Mouse (Mus musculus) kidney, embryonic 15.5 days (tissue): ENCODE measurements around the gene Gal3st2. TPM values are rescaled to one million over a fixed set of nuclear protein-coding genes. Genes with fewer than 3 reads are reported as not detected.
"Not testable (repeated sequence)": the region's sequence is repeated elsewhere in the genome, so short reads cannot be mapped to it uniquely, and the experiment has no call there.

ENCODE experiments used
- ATAC-seq: fragments of 200-750 bp; cut with Nextera tagmentation; replicated peaks from 2 replicates; pipeline ENCODE4 v1.8.0; 2017; ENCODE audit warnings: moderate TSS enrichment; ENCODE audit not compliant: low FRiP score
- H3K27ac ChIP-seq: fragments of 300-500 bp; sonication (generic); 2 replicates; pipeline ENCODE4 v1.5.1; 2015; ENCODE audit warnings: mild to moderate bottlenecking, inconsistent platforms
- H3K27me3 ChIP-seq: fragments of 300-500 bp; sonication (generic); 2 replicates; pipeline ENCODE4 v1.6.1; 2015; ENCODE audit warnings: inconsistent platforms
- H3K36me3 ChIP-seq: fragments of 300-500 bp; sonication (generic); 2 replicates; pipeline ENCODE4 v1.6.1; 2015; ENCODE audit warnings: inconsistent platforms
- H3K4me1 ChIP-seq: fragments of 300-500 bp; sonication (generic); 2 replicates; pipeline ENCODE4 v1.6.1; 2015; ENCODE audit warnings: inconsistent platforms
- H3K4me2 ChIP-seq: fragments of 300-500 bp; sonication (generic); 2 replicates; pipeline ENCODE4 v1.6.1; 2015; ENCODE audit warnings: moderate library complexity, mild to moderate bottlenecking, inconsistent platforms
- H3K4me3 ChIP-seq: fragments of 300-500 bp; sonication (generic); replicated peaks from 2 replicates; pipeline ENCODE4 v1.5.1; 2015; ENCODE audit warnings: mild to moderate bottlenecking, inconsistent platforms
- H3K9ac ChIP-seq: fragments of 300-500 bp; sonication (generic); 2 replicates; pipeline ENCODE4 v1.6.1; 2015; ENCODE audit warnings: mild to moderate bottlenecking, inconsistent platforms
- H3K9me3 ChIP-seq: fragments of 300-500 bp; sonication (generic); replicated peaks from 2 replicates; pipeline ENCODE4 v1.6.1; 2016; ENCODE audit warnings: inconsistent platforms
- WGBS: fragments of 180-500 bp; shearing (Covaris S2); methylation state at CpG from one replicate; pipeline ENCODE4 v1.1.7; 2015; ENCODE audit warnings: mixed read lengths; 5-methylcytosine and 5-hydroxymethylcytosine counted together
- polyA plus RNA-seq: library from polyadenylated mRNA; unstranded; fragments of >200 nt; fragmentation: Nextera tagmentation; extraction: Ambion mirVana; gene quantifications from 2 replicates; pipeline ENCODE4 v1.2.1, GENCODE M21; 2015

Gene Gal3st2
- polyA plus RNA-seq, 1 experiment from 2014 or later, result 0.34 TPM

- H3K9ac ChIP-seq, H3K4me1 ChIP-seq, H3K27me3 ChIP-seq, H3K4me3 ChIP-seq, H3K4me2 ChIP-seq, H3K27ac ChIP-seq, H3K9me3 ChIP-seq, H3K36me3 ChIP-seq, ATAC-seq: not testable (repeated sequence)
- 92% methylated on average over 1 of the region's 1 CpGs for WGBS
Measured at GRCm38 (mm10) chr1:93890936-93891335, 29.8 kb downstream of the Gal3st2 start.

- not testable (repeated sequence) for H3K36me3 ChIP-seq, ATAC-seq, H3K27ac ChIP-seq, H3K4me1 ChIP-seq, H3K27me3 ChIP-seq, H3K9me3 ChIP-seq, H3K9ac ChIP-seq, H3K4me3 ChIP-seq, H3K4me2 ChIP-seq
- WGBS, result no CpG with 5 or more reads among the region's 1 CpGs
Measured at GRCm38 (mm10) chr1:93897395-93897794, 36.3 kb downstream of the Gal3st2 start.

GRCm38 (mm10) chr1:93901291-93901690 is 40.2 kb downstream of the Gal3st2 start:
- 90% methylated on average over 4 of the region's 5 CpGs for WGBS

GRCm38 (mm10) chr1:93906690-93907089 is 45.6 kb downstream of the Gal3st2 start:
- ATAC-seq, H3K9ac ChIP-seq, H3K4me2 ChIP-seq, H3K36me3 ChIP-seq, H3K4me1 ChIP-seq, H3K4me3 ChIP-seq, H3K9me3 ChIP-seq, H3K27me3 ChIP-seq, H3K27ac ChIP-seq: not testable (repeated sequence)
- 89% methylated on average over 3 of the region's 5 CpGs for WGBS

More at GRCm38 (mm10) chr1:93901291-93901690, 40.2 kb downstream of the Gal3st2 start:
- not testable (repeated sequence) for H3K4me1 ChIP-seq, H3K4me3 ChIP-seq, H3K27me3 ChIP-seq, H3K4me2 ChIP-seq, H3K36me3 ChIP-seq, H3K9ac ChIP-seq, H3K9me3 ChIP-seq, ATAC-seq, H3K27ac ChIP-seq

- not testable (repeated sequence) for H3K4me3 ChIP-seq, ATAC-seq, H3K9me3 ChIP-seq, H3K36me3 ChIP-seq, H3K9ac ChIP-seq, H3K27ac ChIP-seq, H3K4me1 ChIP-seq, H3K4me2 ChIP-seq, H3K27me3 ChIP-seq
- WGBS, result no CpG with 5 or more reads among the region's 11 CpGs
Measured at GRCm38 (mm10) chr1:93908977-93909586, 48.0 kb downstream of the Gal3st2 start.

GRCm38 (mm10) chr1:93911877-93912276 is 50.8 kb downstream of the Gal3st2 start:
- no CpG with 5 or more reads among the region's 2 CpGs for WGBS
- not testable (repeated sequence) for H3K9me3 ChIP-seq, H3K4me1 ChIP-seq, H3K27ac ChIP-seq, H3K36me3 ChIP-seq, H3K4me2 ChIP-seq, H3K9ac ChIP-seq, H3K27me3 ChIP-seq, H3K4me3 ChIP-seq
- ATAC-seq, result 0 out of 2 replicates have a peak, but pooled peaks have one; percentile 41

- not testable (repeated sequence) for ATAC-seq, H3K27ac ChIP-seq, H3K4me3 ChIP-seq, H3K4me2 ChIP-seq, H3K27me3 ChIP-seq, H3K4me1 ChIP-seq, H3K9ac ChIP-seq, H3K36me3 ChIP-seq, H3K9me3 ChIP-seq
- WGBS, result 80% methylated on average over 3 of the region's 3 CpGs
Measured at GRCm38 (mm10) chr1:93917160-93917559, 56.1 kb downstream of the Gal3st2 start.

GRCm38 (mm10) chr1:93918011-93918410 is 56.9 kb downstream of the Gal3st2 start, which contains the start of gene Gal3st2b:
Gene Gal3st2b (plus strand): TSS chr1:93918311.
- 78% methylated on average over 2 of the region's 2 CpGs for WGBS
- H3K9ac ChIP-seq, H3K9me3 ChIP-seq, H3K4me1 ChIP-seq, ATAC-seq, H3K4me2 ChIP-seq, H3K36me3 ChIP-seq, H3K27me3 ChIP-seq, H3K27ac ChIP-seq, H3K4me3 ChIP-seq: not testable (repeated sequence)

GRCm38 (mm10) chr1:93918775-93919174 is 57.7 kb downstream of the Gal3st2 start:
- not testable (repeated sequence) for H3K9me3 ChIP-seq, H3K9ac ChIP-seq, H3K27ac ChIP-seq, H3K4me1 ChIP-seq, H3K4me2 ChIP-seq, H3K36me3 ChIP-seq, H3K4me3 ChIP-seq, H3K27me3 ChIP-seq, ATAC-seq
- WGBS, result 45% methylated on average over 1 of the region's 1 CpGs

GRCm38 (mm10) chr1:93919321-93919720 is 58.2 kb downstream of the Gal3st2 start:
- H3K4me3 ChIP-seq, H3K4me2 ChIP-seq, H3K36me3 ChIP-seq, H3K9ac ChIP-seq, H3K27me3 ChIP-seq, H3K27ac ChIP-seq, H3K9me3 ChIP-seq, ATAC-seq, H3K4me1 ChIP-seq: not testable (repeated sequence)
- 70% methylated on average over 3 of the region's 3 CpGs for WGBS

GRCm38 (mm10) chr1:93922609-93923008 is 61.5 kb downstream of the Gal3st2 start:
- not testable (repeated sequence) for H3K4me1 ChIP-seq, H3K4me3 ChIP-seq, H3K36me3 ChIP-seq, H3K27ac ChIP-seq, H3K27me3 ChIP-seq, H3K9me3 ChIP-seq, H3K9ac ChIP-seq, H3K4me2 ChIP-seq, ATAC-seq
- WGBS, result 89% methylated on average over 3 of the region's 3 CpGs

GRCm38 (mm10) chr1:93923098-93923497 is 62.0 kb downstream of the Gal3st2 start:
- H3K27ac ChIP-seq, H3K4me1 ChIP-seq, H3K9me3 ChIP-seq, ATAC-seq, H3K27me3 ChIP-seq, H3K36me3 ChIP-seq, H3K4me3 ChIP-seq, H3K9ac ChIP-seq, H3K4me2 ChIP-seq: not testable (repeated sequence)
- WGBS, result 58% methylated on average over 2 of the region's 2 CpGs
